Mouse (Mus musculus) MEL (cell line): Measurements from ENCODE around the gene Plau.

Experiments
- CTCF ChIP-seq, 3 experiments: IDR thresholded peaks in 2 of 3; conservative IDR thresholded peaks in 1 of 3; 2 replicates each; pipeline ENCODE4 v1.5.1; 2011 to 2012; ENCODE audit warnings: low read length in 3 of 3, low read depth in 2 of 3, mild to moderate bottlenecking in 2 of 3, improper control_type of control experiment in 1 of 3, inconsistent platforms in 1 of 3, mixed read lengths in 1 of 3, moderate library complexity in 1 of 3; ENCODE audit not compliant: control insufficient read depth in 1 of 3, insufficient read depth in 1 of 3, poor library complexity in 1 of 3, severe bottlenecking in 1 of 3
- GATA1 ChIP-seq: IDR thresholded peaks from 2 replicates; pipeline ENCODE4 v1.6.1; 2011; ENCODE audit warnings: low read depth, low read length, improper control_type of control experiment
- HCFC1 ChIP-seq: IDR thresholded peaks from 2 replicates; pipeline ENCODE4 v1.6.1; 2012; ENCODE audit warnings: low read depth, mild to moderate bottlenecking, inconsistent platforms, low read length, improper control_type of control experiment, moderate library complexity
- USF1 ChIP-seq: IDR thresholded peaks from 2 replicates; pipeline ENCODE4 v1.6.1; 2014; ENCODE audit warnings: low read depth, mild to moderate bottlenecking, inconsistent platforms, low read length, improper control_type of control experiment, moderate library complexity
- ZMIZ1 ChIP-seq: IDR thresholded peaks from 2 replicates; pipeline ENCODE4 v1.6.1; 2012; ENCODE audit warnings: low read depth, mild to moderate bottlenecking, inconsistent platforms, low read length, improper control_type of control experiment, moderate library complexity

GRCm38 (mm10) chr14:20847637-20848129 lies 11.2 kb downstream of the Plau start:
- TF ChIP-seq CTCF (IDR thresholded peaks at IDR 0.05 in 2 of 3, conservative IDR thresholded peaks at IDR 0.05 in 1 of 3; ENCODE audit: control insufficient read depth in 1 of 3, insufficient read depth in 1 of 3, low read depth in 2 of 3, low read length in 3 of 3, poor library complexity in 1 of 3, severe bottlenecking in 1 of 3) (no peak), HCFC1 (no peak), GATA1 (no peak), ZMIZ1 (no peak), USF1 (no peak)
